Mouse (Mus musculus): ENCODE measurements around the gene Hspg2. TPM values are rescaled to one million over a fixed set of nuclear protein-coding genes. Genes with fewer than 3 reads are reported as not detected.

Hspg2 gene
- total RNA-seq, 1 experiment = 226 TPM

- TF ChIP-seq ZNF384 (IDR thresholded peaks at IDR 0.05; ENCODE audit: low read depth, low read length) (no peak), ZC3H11A (IDR thresholded peaks at IDR 0.05; ENCODE audit: borderline replicate concordance, low read depth, low read length) (no peak), MAFK (IDR thresholded peaks at IDR 0.05; ENCODE audit: insufficient read depth, low read depth, low read length) (no peak), HCFC1 (IDR thresholded peaks at IDR 0.05; ENCODE audit: borderline replicate concordance, insufficient read depth, low read length) (no peak), CHD2 (IDR thresholded peaks at IDR 0.05; ENCODE audit: low read depth, low read length) (no peak)
- Histone ChIP-seq H3K9ac (ENCODE audit: insufficient read depth, low read depth, low read length, poor library complexity, severe bottlenecking) (no peak within 1 kb of the TSS), H3K4me3 (ENCODE audit: insufficient read depth in 1 of 2, low read depth in 1 of 2, low read length in 2 of 2, poor library complexity in 1 of 2, severe bottlenecking in 1 of 2) (no peak within 1 kb of the TSS), H3K9me3 (ENCODE audit: control insufficient read depth, insufficient read depth, low read depth, low read length) (no peaks in the 10 kb centered on the region), H3K4me1 (ENCODE audit: control insufficient read depth in 2 of 2, insufficient read depth in 2 of 2, low read length in 2 of 2, poor library complexity in 1 of 2) (peaks cover 0 to 8% of the 10 kb centered on the region in 2 experiments; a peak in 1 of 4 replicates), H3K36me3 (ENCODE audit: control insufficient read depth, insufficient read depth, low read length, poor library complexity, severe bottlenecking) (peaks cover 15% of the 10 kb centered on the region), H3K27ac (ENCODE audit: insufficient read depth, low read depth, low read length, poor library complexity, severe bottlenecking) (no peak within 1 kb of the TSS)
- DNase-seq (ENCODE audit: low read depth, low spot score) = no peak
- in situ Hi-C loops (cut with MboI; ENCODE audit: low sequenced_read_pairs in 2 of 2, unreplicated experiment in 2 of 2) = no loop called here
Observed at GRCm38 (mm10) chr4:137574469-137574868, 105.9 kb downstream of the Hspg2 start, which contains the start of gene Ldlrad2. Gene Ldlrad2 (minus strand): TSS chr4:137574569.

- Histone ChIP-seq H3K27ac (ENCODE audit: insufficient read depth, low read depth, low read length, poor library complexity, severe bottlenecking) (no peak overlapping the region), H3K9ac (ENCODE audit: insufficient read depth, low read depth, low read length, poor library complexity, severe bottlenecking) (peak overlapping the region; percentile 19; the same call in 1 of the 2 replicates), H3K4me1 (ENCODE audit: control insufficient read depth in 2 of 2, insufficient read depth in 2 of 2, low read length in 2 of 2, poor library complexity in 1 of 2) (peaks cover 0 to 5% of the 10 kb centered on the region in 2 experiments; a peak in 1 of 4 replicates), H3K4me3 (ENCODE audit: insufficient read depth in 1 of 2, low read depth in 1 of 2, low read length in 2 of 2, poor library complexity in 1 of 2, severe bottlenecking in 1 of 2) (peak overlapping the region in 1 of 2 experiments; percentile 49; a peak in 3 of 4 replicates), H3K36me3 (ENCODE audit: control insufficient read depth, insufficient read depth, low read length, poor library complexity, severe bottlenecking) (0 out of 2 replicates have a peak, but pooled peaks cover 3% of the 10 kb centered on the region), H3K9me3 (ENCODE audit: control insufficient read depth, insufficient read depth, low read depth, low read length) (no peaks in the 10 kb centered on the region)
- DNase-seq (ENCODE audit: low read depth, low spot score) = no peak
- TF ChIP-seq HCFC1 (IDR thresholded peaks at IDR 0.05; ENCODE audit: borderline replicate concordance, insufficient read depth, low read length) = no peak
- no peak for TF ChIP-seq MAFK (IDR thresholded peaks at IDR 0.05; ENCODE audit: insufficient read depth, low read depth, low read length)
- no peak for TF ChIP-seq CHD2 (IDR thresholded peaks at IDR 0.05; ENCODE audit: low read depth, low read length)
- TF ChIP-seq ZC3H11A (IDR thresholded peaks at IDR 0.05; ENCODE audit: borderline replicate concordance, low read depth, low read length) = no peak
- no peak for TF ChIP-seq ZNF384 (IDR thresholded peaks at IDR 0.05; ENCODE audit: low read depth, low read length)
- in situ Hi-C loops (cut with MboI; ENCODE audit: low sequenced_read_pairs in 2 of 2, unreplicated experiment in 2 of 2) = no loop called here
Observed at GRCm38 (mm10) chr4:137577486-137577885, 108.9 kb downstream of the Hspg2 start.

- in situ Hi-C loops (cut with MboI; ENCODE audit: low sequenced_read_pairs in 2 of 2, unreplicated experiment in 2 of 2) = no loop called here
- no peak for TF ChIP-seq ZNF384 (IDR thresholded peaks at IDR 0.05; ENCODE audit: low read depth, low read length)
- TF ChIP-seq ZC3H11A (IDR thresholded peaks at IDR 0.05; ENCODE audit: borderline replicate concordance, low read depth, low read length) = no peak
- no peak for TF ChIP-seq CHD2 (IDR thresholded peaks at IDR 0.05; ENCODE audit: low read depth, low read length)
- no peak for TF ChIP-seq MAFK (IDR thresholded peaks at IDR 0.05; ENCODE audit: insufficient read depth, low read depth, low read length)
- no peak for TF ChIP-seq HCFC1 (IDR thresholded peaks at IDR 0.05; ENCODE audit: borderline replicate concordance, insufficient read depth, low read length)
- Histone ChIP-seq H3K36me3 (ENCODE audit: control insufficient read depth, insufficient read depth, low read length, poor library complexity, severe bottlenecking) (0 out of 2 replicates have a peak, but pooled peaks cover 2% of the 10 kb centered on the region), H3K4me3 (ENCODE audit: insufficient read depth in 1 of 2, low read depth in 1 of 2, low read length in 2 of 2, poor library complexity in 1 of 2, severe bottlenecking in 1 of 2) (peak overlapping the region; percentile 67 to 75), H3K4me1 (ENCODE audit: control insufficient read depth in 2 of 2, insufficient read depth in 2 of 2, low read length in 2 of 2, poor library complexity in 1 of 2) (peaks cover 0 to 5% of the 10 kb centered on the region in 2 experiments; a peak in 1 of 4 replicates), H3K27ac (ENCODE audit: insufficient read depth, low read depth, low read length, poor library complexity, severe bottlenecking) (no peak overlapping the region), H3K9ac (ENCODE audit: insufficient read depth, low read depth, low read length, poor library complexity, severe bottlenecking) (peak overlapping the region; percentile 64), H3K9me3 (ENCODE audit: control insufficient read depth, insufficient read depth, low read depth, low read length) (no peaks in the 10 kb centered on the region)
- peak; percentile 55 for DNase-seq (ENCODE audit: low read depth, low spot score)
Observed at GRCm38 (mm10) chr4:137578181-137578845, 109.7 kb downstream of the Hspg2 start.

GRCm38 (mm10) chr4:137579789-137580188 lies 111.2 kb downstream of the Hspg2 start:
- Histone ChIP-seq H3K4me1 (ENCODE audit: control insufficient read depth in 2 of 2, insufficient read depth in 2 of 2, low read length in 2 of 2, poor library complexity in 1 of 2) (peaks cover 0 to 5% of the 10 kb centered on the region in 2 experiments; a peak in 1 of 4 replicates), H3K9me3 (ENCODE audit: control insufficient read depth, insufficient read depth, low read depth, low read length) (no peaks in the 10 kb centered on the region), H3K4me3 (ENCODE audit: insufficient read depth in 1 of 2, low read depth in 1 of 2, low read length in 2 of 2, poor library complexity in 1 of 2, severe bottlenecking in 1 of 2) (no peak overlapping the region), H3K36me3 (ENCODE audit: control insufficient read depth, insufficient read depth, low read length, poor library complexity, severe bottlenecking) (no peaks in the 10 kb centered on the region), H3K9ac (ENCODE audit: insufficient read depth, low read depth, low read length, poor library complexity, severe bottlenecking) (no peak overlapping the region), H3K27ac (ENCODE audit: insufficient read depth, low read depth, low read length, poor library complexity, severe bottlenecking) (no peak overlapping the region)
- DNase-seq (ENCODE audit: low read depth, low spot score) = no peak
- TF ChIP-seq MAFK (IDR thresholded peaks at IDR 0.05; ENCODE audit: insufficient read depth, low read depth, low read length) = no peak
- no peak for TF ChIP-seq CHD2 (IDR thresholded peaks at IDR 0.05; ENCODE audit: low read depth, low read length)
- no peak for TF ChIP-seq HCFC1 (IDR thresholded peaks at IDR 0.05; ENCODE audit: borderline replicate concordance, insufficient read depth, low read length)
- TF ChIP-seq ZC3H11A (IDR thresholded peaks at IDR 0.05; ENCODE audit: borderline replicate concordance, low read depth, low read length) = no peak
- TF ChIP-seq ZNF384 (IDR thresholded peaks at IDR 0.05; ENCODE audit: low read depth, low read length) = no peak
- in situ Hi-C loops (cut with MboI; ENCODE audit: low sequenced_read_pairs in 2 of 2, unreplicated experiment in 2 of 2) = no loop called here

All from ES-E14 (cell line).